Mouse (Mus musculus): ENCODE data around the gene Tex2.
"Not testable (repeated sequence)": the region's sequence is repeated elsewhere in the genome, so short reads cannot be mapped to it uniquely, and the experiment has no call there.

Gene Tex2

GRCm38 (mm10) chr11:106579957-106580356, 33.3 kb downstream of the Tex2 start:
- DNase-seq (ENCODE audit: low spot score in 2 of 2), result no peak

DNA sequence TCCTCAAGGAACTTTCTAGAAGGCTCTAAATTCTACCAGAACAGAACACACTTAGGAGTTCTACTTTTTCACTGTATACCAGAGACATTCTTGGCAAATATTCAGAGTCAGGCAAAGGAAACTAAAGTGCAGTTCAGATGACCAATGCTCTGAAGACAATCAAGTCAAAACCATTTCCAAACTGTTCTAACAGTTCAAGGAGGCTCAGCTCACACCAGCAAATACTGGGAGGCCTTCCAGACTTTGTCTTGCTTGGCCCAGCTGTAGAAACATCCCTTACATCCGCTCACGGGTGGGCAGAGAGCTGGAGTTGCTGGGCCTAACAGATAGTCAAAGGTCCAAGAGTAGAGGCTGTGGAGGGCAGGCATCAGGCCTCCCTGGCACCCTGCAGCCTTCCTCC, 34.1 kb downstream of the Tex2 start:
- no peak for DNase-seq (ENCODE audit: low spot score in 2 of 2)

DNA sequence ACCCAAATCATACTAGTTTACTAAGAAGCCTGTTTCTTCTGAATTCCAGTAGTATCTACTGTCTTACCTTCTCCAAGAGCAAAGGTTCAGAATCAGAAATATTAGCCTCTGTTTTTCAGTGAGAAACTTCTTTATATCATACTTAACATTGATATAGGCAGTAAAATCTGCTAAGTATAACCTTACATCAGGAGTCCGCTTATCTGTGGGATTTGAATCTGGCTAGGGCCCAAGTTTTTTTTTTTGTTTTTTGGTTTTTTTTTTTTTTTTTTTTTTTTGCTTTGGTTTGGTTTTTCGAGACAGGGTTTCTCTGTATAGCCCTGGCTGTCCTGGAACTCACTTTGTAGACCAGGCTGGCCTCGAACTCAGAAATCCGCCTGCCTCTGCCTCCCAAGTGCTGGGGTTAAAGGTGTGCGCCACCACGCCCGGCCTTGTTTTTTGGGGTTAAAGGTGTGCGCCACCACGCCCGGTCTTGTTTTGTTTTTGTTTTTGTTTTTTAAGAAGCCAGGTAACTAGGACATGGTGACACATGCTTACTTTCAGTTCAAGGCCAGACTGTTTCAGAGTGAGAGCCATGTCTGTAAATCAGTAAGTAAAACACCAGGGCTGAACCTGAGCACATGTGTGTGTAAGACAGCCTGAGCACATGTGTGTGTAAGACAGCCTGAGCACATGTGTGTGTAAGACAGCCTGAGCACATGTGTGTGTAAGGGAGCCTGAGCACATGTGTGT, 35.4 kb downstream of the Tex2 start:
- not testable (repeated sequence) for DNase-seq (ENCODE audit: low spot score in 2 of 2)

DNA sequence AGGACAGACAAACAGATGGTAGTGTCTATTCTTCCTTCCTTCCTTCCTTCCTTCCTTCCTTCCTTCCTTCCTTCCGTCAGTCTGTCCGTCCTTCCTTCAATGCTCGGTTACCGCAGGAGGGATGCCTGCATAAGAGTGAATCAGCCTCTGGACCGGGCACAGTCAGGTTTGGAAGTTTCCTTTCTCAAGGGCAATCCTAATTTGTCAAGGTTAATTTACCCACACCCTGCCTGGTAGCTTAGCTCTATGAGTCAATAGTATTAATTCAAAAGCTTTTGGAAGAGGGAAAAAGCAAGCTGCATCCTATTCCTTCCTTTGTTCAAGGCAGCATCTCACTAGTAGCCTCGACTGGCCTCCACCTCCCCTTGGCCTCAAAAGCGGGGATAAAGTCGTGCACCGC, 38.8 kb downstream of the Tex2 start:
- DNase-seq (ENCODE audit: low spot score in 2 of 2), result no peak

GRCm38 (mm10) chr11:106573476-106574240, 39.6 kb downstream of the Tex2 start:
- DNase-seq (ENCODE audit: low spot score in 2 of 2), result no peak

DNA sequence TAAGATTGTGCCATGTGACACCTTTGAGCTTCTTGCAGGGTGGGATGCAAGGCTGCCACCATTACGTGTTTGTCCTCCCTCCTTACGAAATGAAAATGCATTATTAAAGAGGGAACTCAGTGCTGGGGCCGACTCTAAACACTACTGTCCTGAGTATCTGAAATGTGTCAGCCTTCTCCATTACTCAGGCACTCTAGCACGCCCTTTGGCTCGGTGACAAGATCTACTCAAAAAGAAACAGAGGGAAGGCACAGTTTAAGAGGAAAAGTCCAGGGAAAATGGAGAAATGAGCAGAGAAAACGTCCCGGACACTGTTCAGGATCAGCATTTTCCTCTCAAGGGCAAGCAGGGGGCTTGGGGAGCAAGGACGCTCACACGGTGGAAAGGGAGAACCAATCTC, 40.3 kb downstream of the Tex2 start:
- DNase-seq (ENCODE audit: low spot score in 2 of 2), result no peak

DNA sequence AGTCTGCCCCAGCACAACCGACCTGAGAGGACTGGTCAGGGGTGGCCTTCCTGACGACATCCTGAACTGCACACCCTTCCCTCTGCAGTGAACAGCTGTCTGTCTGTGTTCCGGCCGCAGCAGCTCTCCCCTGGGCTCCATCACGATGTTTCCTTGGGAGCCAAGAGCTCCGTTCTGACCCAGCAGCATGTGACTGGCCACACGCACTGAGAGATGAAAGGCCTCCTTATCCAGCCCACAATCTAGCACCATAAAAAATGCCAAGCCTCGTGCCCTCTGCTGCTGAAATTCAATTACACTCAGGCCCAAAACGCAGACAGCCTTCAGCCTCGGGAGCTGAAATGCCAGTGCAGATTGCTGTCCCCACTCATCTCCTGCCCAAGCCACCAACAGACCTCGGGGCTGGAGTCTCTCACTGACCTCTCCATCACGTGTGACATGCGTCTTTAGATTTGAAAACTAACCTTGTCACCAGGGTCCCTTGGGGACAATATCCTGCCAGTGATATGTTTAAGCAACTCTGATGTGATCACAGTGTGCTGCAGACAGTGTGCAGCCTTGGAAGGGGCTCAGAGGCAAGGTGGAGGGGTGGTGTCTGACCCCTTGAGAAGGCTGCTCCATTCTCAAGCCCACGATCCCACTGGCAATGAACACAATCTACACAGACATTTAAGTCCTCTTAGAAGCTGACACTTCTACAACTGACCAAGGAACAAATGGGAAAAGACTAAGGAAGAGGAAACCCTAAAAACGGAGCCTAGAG, 41.0 kb downstream of the Tex2 start:
- DNase-seq (ENCODE audit: low spot score in 2 of 2), result no peak

GRCm38 (mm10) chr11:106571026-106571983, 41.9 kb downstream of the Tex2 start:
- no peak for DNase-seq (ENCODE audit: low spot score in 2 of 2)

GRCm38 (mm10) chr11:106568329-106568960, 44.8 kb downstream of the Tex2 start:
- no peak for DNase-seq (ENCODE audit: low spot score in 2 of 2)

GRCm38 (mm10) chr11:106566040-106566785, 47.0 kb downstream of the Tex2 start:
- no peak for DNase-seq (ENCODE audit: low spot score in 2 of 2)

DNA sequence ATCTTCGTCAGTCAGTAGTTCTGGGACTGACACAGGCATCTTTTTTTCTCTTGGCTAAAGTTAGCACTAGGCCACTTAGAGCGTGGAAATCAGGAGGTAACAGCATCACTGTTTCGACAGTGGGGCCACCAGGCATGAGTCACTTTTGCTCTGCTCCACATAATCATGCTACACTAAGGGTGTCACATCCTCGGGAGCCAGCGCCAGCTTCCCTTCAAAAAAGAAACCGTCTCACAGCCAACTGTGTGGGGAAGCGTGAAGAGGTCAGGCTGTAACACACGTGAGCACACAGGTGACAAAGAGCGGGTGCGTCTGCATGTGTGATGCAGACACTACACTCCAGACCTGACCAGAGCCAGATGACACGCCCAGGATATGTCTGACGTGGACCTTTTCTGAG, 49.0 kb downstream of the Tex2 start:
- DNase-seq (ENCODE audit: low spot score in 2 of 2), result no peak

GRCm38 (mm10) chr11:106562707-106563106, 50.5 kb downstream of the Tex2 start:
- DNase-seq (ENCODE audit: low spot score in 2 of 2), result no peak

DNA sequence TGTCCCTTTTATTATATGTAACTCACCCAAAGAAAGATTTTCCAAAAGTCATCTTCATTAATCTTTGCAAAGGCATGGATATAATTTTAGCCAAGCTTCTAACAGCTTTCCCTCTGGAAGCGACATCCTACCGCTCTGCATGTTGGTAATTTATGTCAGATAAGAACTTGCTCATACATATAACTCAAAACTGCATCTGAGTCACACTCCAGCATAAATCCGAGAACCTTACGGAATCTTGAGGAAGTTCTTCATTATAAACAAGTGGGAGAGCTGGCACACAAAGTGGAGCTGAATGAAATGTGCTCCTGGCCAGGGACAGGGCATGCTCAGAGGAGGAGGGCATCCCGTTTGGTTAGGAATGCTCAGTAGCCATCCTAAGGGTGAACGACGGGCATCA, 53.5 kb downstream of the Tex2 start:
- DNase-seq (ENCODE audit: low spot score in 2 of 2), result no peak

DNA sequence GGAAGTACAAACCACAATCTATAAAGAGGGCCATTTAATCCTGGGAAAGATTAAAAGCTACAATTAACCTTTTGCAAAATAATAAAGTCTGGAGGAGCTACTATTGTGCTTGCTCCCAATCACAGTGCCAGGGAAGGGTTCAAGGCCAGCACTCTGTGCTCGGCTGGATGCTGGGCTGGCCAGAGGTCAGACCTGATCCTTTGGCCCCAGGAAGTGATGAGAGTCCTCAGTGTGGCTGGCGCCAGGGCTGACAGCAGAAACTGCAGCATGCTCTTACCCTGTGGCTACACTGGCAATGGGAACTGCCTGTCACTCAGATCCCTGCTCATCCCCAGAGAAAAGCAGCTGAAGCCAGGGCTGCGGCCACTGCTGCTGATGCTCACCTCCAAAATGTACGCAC, 55.2 kb downstream of the Tex2 start:
- no peak for DNase-seq (ENCODE audit: low spot score in 2 of 2)

- no peak for DNase-seq (ENCODE audit: low spot score in 2 of 2)
Measured at GRCm38 (mm10) chr11:106557398-106557797, 55.8 kb downstream of the Tex2 start.

- no peak for DNase-seq (ENCODE audit: low spot score in 2 of 2)
Measured at GRCm38 (mm10) chr11:106556689-106557088, 56.5 kb downstream of the Tex2 start.

GRCm38 (mm10) chr11:106555805-106556615, 57.2 kb downstream of the Tex2 start:
- no peak for DNase-seq (ENCODE audit: low spot score in 2 of 2)

DNA sequence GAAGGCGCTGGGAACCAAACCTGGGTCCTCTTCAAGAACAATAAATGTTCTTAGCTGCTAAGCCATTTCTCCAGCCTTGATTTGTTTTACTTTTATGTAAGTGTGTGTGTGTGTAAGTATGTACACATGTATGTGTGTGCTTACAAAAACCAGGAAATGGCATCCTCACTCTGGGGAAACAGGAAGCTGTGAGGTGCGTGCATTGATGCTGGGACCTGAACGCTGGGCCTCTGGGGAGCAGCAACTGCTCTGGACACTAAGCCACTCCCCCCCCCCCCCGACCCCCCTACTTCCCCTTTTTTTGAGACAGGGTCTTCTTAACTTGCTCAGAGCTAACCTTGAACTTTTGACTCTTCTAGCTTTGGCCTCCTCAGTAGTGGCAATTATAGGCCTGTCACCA, 62.8 kb downstream of the Tex2 start:
- DNase-seq (ENCODE audit: low spot score in 2 of 2), result no peak

- DNase-seq (ENCODE audit: low spot score in 2 of 2), result no peak
Measured at GRCm38 (mm10) chr11:106546081-106546480, 67.1 kb downstream of the Tex2 start.

Measured in spleen, postnatal 14 days (tissue).